Mouse (Mus musculus): Measurements from ENCODE around the gene Fbxo36.

The Fbxo36 gene

DNA sequence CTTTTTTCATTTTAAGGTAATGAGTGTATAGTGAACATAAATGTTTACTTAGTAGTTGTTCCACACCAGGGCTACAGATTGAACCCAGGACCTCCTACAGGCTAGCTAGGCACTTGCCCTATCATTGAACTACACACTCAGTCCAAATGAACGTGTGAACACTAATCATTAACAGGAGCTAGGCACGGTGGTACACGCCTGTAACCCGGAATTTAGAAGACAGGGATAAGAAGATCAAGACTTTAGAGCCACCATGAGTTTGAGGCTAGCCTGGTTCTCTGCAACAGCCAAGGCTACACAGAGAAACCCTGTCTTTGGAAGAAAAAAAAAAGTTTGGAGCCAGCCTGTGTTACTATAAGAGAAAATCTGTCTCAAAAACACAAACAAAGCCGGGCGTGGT, 20.0 kb downstream of the Fbxo36 start:
- DNase-seq (ENCODE audit: low read depth) = no peak

DNA sequence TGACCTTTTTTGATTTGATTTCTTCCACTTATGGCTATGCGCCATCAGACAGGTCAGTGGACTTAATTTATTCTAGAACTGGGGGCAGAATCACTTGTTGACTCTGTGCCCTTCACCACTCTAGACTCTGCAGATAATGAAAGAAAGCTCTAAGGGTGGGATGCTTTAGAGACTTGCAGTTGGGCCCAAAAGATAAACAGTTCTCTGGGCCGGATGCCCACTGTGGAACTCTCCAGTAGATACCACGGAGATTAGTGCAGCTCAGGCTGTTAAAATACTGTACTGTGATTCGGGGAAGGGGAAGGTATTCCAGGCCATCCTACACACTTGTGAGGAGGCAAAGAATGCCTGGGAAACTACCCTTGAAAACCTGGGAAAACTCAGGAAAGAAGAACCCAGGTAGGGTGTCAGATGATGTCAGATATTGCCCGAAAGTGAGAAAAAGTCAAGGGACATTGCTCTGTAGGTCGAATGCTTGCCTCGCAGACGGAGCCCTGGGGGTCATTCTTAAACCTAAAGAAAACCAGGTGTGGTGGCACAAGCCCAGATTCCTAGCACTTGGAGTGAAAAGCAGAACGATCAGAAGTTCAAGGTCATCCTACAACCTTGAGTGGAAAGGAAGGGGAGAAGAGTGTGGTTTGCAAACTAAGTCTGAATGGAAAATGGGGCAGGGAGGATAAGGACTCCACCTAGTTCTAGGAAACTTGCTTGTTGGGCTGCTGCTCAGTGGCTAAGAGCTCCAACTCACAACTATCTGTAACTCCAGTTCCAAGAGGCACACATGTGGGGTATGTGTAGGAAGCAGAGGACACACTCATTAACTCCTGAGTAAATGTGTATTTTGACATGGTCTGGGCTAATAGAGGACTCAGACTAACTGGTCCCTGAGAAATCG, 21.0 kb downstream of the Fbxo36 start:
- no peak for DNase-seq (ENCODE audit: low read depth)

DNA sequence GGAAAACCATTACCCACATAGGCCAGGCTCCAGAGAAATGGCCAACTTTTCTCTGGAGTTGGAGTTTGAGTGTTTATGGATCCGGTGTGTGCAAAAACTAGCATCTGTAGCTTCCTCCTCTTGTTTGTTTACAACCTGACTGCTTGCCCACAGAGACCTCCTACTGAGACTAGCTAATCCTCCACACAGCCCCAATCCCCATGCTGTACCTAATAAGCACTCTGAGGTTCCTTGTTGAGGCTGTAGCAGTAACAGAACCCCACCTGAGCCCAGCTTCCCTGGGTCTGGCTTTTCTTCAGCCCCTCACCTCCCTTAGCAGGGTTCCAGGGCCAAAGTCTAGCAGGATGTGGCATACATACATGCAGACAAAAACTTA, 21.6 kb downstream of the Fbxo36 start:
- no peak for DNase-seq (ENCODE audit: low read depth)

DNA sequence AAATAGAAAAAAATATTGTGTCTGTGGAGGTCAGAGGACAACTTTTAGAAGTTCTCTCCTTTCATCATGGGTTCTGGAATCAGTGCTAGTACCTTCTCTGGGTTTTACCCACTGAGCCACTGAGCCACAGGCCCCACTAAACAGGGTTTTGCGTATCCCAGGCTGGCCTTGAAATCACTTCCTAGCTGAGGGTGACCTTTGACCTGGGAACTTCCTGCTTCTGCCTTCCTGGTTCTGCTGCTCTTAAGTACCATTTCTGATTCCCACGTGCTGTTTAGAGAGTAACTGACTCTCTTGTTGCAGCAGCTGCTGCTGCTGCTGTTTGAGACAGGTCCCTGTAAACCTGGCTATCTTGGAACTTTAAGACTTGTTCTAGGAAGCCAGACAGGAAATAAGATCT, 25.0 kb downstream of the Fbxo36 start:
- DNase-seq (ENCODE audit: low read depth) = no peak

DNA sequence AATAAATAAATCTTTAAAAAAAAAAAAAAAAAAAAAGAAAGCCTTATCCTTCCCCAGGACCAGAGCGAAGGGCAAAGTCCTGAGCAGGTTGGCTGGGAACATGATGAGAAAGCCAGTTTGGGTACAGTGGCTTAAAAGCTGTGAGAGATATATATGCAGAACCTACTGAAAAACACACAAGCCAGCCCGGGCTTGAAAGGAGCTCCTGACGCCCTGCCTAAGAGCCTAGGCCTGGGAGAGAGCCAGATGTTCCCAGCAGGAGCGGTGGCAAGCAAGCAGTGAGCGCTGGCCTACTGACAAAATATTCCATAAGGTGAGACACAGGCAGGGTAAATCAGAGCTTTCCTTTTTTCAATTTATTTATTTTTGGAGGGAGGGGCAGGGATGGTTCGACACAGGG, 26.6 kb downstream of the Fbxo36 start:
- no peak for DNase-seq (ENCODE audit: low read depth)

DNA sequence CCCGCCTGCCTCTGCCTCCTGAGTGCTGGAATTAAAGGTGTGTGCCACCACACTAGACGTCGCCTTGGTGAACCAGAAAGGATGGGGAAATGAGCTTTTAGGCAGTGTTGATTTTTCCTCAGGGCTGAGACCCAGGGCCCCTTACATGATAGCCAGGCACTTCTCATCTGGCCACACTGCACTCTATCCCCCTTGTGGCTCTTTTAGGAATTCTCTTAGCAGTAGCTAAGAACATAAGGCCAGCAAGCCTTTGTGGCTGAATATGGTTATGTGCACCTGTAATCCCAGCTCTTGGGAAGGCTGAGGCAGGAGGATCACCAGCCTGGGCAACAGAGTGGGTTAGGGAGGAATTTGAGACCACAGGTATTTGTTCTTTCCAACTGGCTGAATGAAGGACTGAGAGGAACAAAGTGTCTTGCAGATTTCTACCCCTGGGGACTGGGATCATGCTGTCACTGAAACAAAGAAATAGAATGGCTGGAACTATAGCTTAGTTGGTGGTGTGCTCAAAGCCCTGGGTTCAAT, 27.1 kb downstream of the Fbxo36 start:
- DNase-seq (ENCODE audit: low read depth) = no peak

DNA sequence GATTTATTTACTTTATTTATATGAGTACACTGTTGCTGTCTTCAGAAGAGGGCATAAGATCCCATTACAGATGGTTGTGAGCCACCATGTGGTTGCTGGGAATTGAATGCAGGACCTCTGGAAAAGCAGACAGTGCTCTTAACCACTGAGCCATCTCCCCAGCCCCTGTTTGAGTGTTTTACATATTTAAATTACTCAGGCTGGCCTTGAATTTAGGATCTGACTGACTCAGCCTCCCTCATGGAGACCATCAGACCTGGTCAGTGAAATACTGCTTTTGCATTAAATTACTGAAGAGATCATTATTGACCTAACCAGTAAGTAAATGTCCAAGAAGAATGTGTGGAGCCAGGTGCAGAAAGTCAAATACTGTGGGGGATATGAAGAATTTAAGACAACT, 28.7 kb downstream of the Fbxo36 start:
- no peak for DNase-seq (ENCODE audit: low read depth)

DNA sequence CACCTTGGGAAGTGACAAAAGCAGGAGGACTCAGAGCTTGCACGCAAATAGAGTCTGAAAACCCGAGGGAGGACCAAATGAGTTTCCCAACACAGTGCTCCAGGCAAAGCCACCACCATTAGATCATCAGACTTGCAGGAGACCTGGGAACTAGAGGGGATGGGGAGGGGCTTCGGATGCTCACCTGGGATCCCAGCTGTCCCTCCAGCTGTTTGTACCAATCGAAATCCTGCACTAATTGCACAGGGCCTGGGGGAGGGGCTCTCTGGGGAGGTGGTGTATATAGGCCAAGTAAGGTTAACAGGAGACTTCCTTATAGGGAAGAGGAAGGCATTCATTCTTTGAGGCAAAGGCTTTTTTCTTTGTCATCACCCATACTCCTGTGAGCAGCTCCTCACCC, 29.2 kb downstream of the Fbxo36 start:
- no peak for DNase-seq (ENCODE audit: low read depth)

DNA sequence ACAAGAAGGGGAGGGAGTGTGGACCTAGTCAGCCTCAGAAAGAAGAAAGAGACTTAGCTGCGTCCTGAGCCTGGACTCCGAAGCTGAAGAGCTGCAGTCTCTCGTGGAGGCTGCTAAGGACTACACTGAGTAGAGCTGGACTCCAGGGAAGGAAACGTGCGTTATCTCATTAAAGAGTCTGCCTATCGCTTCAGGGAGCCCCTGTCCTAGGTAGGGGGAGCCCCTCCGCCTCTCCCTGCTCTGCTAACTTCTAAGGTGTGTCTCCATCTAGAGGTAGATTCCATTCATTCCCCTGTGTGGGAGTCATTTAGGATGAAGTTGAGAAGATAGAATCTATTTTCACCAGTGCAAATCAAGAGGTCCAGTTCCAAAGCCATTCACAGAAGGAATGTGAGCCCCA, 29.9 kb downstream of the Fbxo36 start:
- no peak for DNase-seq (ENCODE audit: low read depth)

DNA sequence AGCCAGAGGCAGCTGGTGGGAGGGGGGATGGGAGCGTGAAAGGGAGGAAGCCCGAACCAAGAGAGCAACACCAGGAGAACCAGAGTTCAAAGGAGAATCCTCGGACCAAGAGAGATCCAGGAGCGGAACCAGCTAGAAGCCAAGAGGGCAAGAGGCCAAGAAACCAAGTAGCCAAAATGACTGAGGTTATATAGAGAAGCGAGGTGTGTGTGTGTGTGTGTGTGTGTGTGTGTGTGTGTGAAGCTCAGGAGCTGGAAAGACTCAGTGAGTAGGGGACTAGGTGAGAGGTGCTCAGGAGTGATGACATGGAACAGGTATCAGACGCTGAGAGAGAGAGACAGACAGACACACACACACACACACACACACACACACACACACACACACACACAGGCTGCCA, 31.5 kb downstream of the Fbxo36 start:
- DNase-seq (ENCODE audit: low read depth) = no peak

DNA sequence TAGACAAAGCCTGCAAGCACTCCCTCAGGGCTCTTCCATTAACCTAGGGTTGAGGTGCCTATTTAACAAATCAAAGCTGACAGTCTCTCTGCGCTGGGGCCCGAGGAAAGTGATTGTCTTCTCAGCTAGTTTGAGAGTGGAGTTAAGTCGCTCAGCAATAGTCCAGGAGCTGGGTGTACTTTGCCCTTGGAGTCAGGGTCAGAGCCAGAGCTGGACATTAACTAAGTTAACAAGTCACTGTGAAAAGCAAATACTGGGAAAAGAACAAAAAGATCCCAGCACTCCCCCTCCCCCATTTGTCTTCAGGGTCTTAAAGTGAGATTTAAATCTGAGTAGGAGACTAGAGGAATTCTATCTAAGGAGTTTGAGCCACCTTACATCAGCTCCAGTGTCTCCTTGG, 32.5 kb downstream of the Fbxo36 start:
- DNase-seq (ENCODE audit: low read depth) = no peak

DNA sequence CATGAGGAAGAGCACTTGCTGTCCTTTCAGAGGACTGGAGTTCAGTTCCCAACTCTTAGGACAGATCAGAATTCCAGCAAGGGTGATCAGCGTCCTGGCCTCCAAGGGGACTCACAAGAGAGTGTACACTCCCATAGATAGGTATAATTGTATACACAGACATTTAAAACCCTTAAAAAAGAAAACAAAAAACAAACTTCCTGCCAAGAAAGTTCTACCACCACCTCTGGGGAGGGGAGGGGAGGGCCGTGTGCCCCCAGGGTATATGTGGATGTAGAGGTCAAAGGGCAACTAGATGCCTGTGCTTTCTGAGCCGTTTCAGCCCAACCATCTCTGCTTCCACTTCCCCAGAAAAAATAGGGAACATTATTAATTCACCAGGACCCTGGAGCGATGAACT, 33.3 kb downstream of the Fbxo36 start:
- no peak for DNase-seq (ENCODE audit: low read depth)

DNA sequence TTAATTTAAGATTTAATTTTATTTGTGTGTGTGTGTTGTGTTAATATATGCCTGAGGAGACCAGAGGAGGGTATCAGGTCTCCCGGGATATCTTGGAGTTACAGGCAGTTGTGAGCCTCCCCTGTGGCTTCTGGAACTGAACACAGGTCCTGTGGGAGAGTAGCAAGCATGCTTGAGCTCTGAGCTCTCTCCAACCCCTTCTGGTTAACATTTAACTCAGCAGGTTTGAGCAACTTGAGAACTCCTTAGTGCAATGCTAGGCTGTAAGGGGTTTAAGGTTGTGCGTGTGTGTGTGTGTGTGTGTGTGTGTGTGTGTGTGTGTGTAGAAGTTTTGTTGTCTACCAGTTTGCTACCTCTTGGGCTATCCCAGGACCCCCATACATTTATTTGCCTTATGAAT, 37.9 kb downstream of the Fbxo36 start:
- DNase-seq (ENCODE audit: low read depth) = no peak

DNA sequence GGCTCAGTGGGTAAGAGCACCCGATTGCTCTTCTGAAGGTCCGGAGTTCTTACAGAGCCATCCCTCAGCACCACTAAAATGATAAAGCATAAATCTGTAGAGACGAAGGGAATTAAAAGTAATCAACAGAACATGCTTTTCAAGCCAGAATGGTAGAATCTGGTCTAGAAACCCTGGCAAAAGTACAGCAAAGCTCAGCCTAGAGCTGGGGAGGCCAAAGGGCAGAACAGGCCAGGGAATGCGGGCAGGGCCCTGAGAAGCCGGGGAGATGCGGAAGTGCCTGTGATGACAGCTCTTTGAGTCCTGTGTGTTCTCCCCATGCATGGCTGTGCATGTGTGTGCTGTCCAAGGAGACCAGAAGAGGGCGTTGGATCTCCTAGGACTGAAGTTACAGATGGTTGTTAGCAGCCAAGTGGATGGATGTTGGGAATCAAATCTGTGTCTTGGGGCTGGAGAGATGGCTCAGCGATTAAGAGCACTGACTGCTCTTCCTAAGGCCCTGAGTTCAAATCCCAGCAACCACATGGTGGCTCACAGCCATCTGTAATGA, 40.0 kb downstream of the Fbxo36 start:
- no peak for DNase-seq (ENCODE audit: low read depth)

DNA sequence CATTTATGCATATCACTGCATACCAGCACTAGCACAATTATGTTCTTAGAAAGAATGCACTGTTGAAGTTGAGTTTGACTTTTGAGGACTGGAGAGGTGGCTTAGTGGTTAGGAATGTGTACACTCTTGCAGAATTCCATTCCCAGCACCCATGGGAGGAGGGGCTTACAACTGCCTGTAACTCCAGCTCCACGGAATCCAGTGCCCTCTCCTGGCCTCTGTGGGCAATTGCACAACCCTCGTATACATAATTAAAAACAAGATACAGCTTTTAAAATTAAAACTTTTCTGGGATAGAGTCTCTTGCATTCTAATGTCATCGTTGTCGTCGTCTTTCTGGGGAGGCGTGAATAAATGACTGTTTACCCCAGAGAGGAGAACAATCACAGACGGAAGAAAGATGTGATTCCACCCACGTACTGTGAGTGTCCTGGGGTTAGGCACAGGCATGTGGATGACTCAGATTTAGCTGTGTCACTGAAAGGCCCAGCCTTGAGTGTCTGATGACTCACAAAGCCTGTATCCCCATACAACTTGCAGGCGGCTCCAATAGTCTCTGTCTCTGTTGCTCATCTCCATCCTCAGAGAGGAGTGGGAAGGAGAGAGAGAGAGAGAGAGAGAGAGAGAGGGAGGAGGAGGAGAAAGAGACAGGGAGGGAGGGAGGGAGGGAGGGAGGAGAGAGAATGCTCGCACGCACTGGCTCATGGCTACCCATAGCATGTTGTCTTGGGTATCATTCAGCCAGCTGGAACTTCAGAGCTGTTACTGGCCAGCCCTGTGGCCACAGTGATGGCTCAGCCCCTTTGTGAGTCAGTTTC, 41.8 kb downstream of the Fbxo36 start:
- peak; percentile 51 for DNase-seq (ENCODE audit: low read depth)

DNA sequence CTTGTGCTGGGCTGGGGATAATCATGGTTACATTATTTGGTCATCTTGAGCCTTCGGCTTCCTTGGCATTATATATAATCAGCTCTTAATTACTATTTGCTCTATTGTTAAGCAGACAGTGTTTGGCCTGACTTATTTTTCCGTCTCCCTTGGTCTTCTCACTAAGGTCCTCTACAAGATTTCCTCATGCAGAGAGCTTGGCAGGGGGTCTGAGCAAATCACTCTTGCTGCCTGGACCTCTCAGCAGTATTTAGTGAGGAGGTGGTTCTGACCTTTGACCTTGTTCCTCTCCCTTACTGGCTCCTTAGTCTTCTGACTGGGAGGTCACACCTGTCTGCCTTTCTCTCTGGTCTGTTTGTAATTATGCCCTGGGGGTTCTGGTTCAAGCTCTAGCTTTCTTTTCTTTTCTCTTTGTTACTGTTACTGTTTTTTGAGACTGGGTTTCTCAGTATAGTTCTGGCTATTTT, 42.5 kb downstream of the Fbxo36 start:
- DNase-seq (ENCODE audit: low read depth) = no peak

DNA sequence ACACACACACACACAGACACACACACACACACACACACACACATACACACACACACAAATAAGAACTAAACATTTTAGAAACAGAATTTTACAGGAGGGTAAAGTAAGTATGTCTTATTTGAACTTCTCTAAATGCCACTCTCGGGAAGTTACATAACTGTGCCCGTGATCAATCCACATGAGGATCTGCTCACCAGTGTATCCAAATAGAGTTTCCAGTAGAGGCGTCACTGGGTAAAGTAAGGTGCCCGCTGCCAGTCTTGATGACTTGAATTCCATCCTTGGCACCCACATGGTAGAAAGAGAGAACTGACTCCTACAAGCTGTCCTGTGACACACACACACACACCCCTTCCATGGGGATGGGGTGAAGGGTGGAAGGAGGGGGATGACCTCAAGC, 43.3 kb downstream of the Fbxo36 start:
- no peak for DNase-seq (ENCODE audit: low read depth)

DNA sequence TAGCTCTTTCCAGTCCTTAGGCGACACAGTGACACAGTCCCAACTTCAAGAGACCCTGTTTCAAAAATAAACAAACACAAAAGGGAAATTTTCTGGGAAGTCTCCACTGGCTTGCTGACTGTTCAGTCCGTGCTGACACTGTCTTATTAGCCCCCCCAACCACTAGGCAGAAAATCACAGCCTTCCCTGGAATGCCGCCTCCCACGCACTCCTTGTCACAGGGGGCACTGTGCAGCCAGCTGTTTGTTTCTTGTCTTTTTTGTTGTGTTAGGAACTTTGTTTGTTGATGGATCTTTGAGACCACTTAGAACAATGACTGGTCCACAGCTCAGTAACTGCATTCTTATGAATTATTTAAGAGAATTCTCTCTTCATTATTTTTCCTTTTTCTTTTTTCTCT, 44.2 kb downstream of the Fbxo36 start:
- no peak for DNase-seq (ENCODE audit: low read depth)

DNA sequence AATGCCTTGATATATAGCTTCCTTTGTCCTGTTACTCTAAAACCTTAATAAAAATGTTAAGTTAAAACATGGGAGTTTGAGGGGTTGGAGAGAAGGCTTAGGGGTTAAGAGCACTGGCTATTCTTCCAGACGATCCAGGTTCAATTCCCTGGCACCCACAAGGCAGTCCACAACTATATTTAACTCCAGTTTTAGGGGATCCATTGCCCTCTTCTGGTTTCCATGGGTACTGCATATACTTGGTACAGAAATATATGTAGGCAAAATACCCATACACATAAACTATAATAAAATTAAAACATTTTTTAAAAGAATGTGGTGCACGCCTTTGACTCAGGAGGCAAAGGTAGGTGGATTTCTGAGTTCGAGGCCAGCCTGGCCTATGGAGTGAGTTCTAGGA, 45.5 kb downstream of the Fbxo36 start:
- DNase-seq (ENCODE audit: low read depth) = no peak

DNA sequence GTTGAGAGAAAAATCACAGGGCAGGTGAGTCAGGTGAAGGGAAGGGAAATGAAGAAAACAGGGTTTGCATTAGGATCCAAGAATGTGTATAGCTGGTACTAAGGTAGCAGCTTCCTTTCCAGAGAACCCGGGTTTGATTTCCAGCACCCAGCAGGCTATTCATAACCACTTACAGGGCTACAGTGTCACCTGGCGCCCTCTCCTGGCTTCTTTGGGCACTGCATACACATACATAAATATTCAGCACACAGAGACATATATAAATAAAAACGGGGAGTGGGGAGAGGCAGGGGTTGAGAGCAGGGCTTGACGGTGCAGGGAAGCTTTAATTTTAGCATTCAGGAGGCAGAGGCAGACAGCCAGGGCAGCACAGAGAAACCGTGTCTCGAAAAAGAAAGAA, 46.3 kb downstream of the Fbxo36 start:
- no peak for DNase-seq (ENCODE audit: low read depth)

DNA sequence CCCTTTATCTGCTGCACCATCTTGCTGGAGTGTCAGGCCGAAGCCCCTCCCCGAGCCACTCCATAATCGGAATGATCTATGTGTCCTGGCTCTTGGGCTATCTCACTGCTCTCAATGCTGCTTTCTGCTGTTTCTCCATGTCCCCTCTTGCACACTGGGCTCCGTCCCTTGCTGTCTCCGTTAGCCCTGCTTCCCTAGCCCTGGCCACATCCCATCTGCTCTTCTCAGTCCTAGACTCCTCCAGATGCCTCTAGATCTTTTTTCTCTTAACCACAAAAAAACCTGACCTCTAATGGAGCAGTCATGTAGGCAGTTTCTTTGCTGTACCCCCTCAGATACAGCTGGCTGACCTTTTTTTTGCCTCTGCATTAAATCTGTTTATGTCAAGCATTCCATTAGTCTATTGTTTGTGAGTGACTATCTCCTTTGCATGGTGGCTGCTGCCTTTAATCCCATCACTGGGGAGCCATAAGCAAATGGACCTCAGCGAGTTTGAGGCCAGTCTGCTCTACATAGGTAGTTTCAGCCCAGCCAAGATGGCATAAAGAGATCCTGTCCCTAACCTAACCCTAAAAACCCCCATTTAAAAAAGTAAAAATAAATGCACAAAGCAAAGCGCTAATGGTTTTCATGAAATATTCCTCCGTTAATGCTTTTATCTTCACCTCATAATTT, 49.8 kb downstream of the Fbxo36 start:
- no peak for DNase-seq (ENCODE audit: low read depth)

DNA sequence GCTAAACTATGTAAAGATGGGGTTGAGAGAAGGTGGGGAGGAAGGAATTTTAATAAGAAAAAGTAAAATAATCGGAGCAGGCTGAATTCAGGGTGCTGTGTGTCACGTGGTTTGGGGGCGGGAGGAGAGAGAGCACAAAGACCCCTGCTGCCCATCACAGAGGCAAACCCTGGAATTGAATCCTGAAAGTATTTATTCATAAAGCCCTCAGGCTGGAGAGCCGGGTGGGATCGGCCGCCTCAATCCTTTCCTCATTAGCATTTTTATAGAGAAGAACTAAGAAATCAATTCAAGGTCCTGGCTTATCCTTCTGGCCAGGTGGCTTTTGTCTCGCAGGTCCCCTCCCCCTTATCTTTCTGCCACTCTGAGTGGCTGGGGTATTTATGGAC, 50.4 kb downstream of the Fbxo36 start:
- no peak for DNase-seq (ENCODE audit: low read depth)
